ENCODE assay signal across 30 mouse cellular contexts in the genomic region with DNA sequence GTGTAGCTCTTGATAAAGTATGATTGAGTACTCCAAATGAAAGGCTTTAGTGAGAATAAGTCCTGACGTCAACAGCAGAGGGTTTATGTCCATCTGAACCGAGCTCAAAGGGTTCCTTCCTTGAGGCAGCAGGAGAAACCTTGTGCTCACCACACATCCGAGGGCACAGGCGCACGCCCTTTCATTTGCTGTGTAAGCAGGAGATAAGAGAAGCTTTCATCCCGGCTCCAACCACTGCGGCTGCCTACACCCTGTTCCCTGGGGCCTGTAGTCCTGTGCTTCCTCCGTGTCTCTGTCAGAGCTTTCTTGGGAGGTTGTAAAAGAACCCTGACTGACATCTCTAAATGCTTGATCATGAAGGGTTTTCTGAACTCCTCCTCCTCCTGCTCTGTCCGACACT.
DNase-seq lines count a peak whose midpoint lies in the region; ATAC-seq and TF ChIP-seq lines count a peak whose summit lies in the region.
"Had no signal": no experiment of that assay in that cellular context is flagged by ENCODE, and none has a peak within 500 bp of the region (broad histone marks: within the 10 kb centered on the region; RNA-seq: fewer than 3 reads in every experiment).

No protein-coding gene starts in this region.

- H3K36me3 ChIP-seq in megakaryocyte, embryonic 14.5 days (replicated peaks; ENCODE audit: low read length) = peaks cover 47% of the 10 kb centered on the region
- H3K36me3 ChIP-seq in intestine, postnatal 0 days (ENCODE audit: control insufficient read depth, insufficient read depth) = peaks cover 53% of the 10 kb centered on the region
- H3K36me3 ChIP-seq: hindbrain, embryonic 15.5 days; midbrain, embryonic 12.5 days had no signal

- H3K27me3 ChIP-seq in megakaryocyte, embryonic 14.5 days (replicated peaks) = no peaks in the 10 kb centered on the region
- H3K27me3 ChIP-seq in intestine, postnatal 0 days (replicated peaks; ENCODE audit: control insufficient read depth, insufficient read depth, low read length) = no peaks in the 10 kb centered on the region
- H3K27me3 ChIP-seq: embryonic facial prominence, embryonic 12.5 days; heart, embryonic 13.5 days; hindbrain, embryonic 15.5 days; limb, embryonic 15.5 days; neural tube, embryonic 12.5 days had no signal

- no peak for TF ChIP-seq CTCF in intestine, postnatal 0 days (IDR thresholded peaks at IDR 0.05; ENCODE audit: low read depth)

- H3K27ac ChIP-seq in intestine, postnatal 0 days (ENCODE audit: low read depth, low read length) = peak overlapping the region; percentile 24; the same call in 1 of the 2 replicates
- H3K27ac ChIP-seq: embryonic facial prominence, embryonic 12.5 days; gastrocnemius, adult 2 months; heart, adult 2 months; heart, embryonic 13.5 days; hindbrain, embryonic 10.5 days; hindbrain, embryonic 15.5 days; limb, embryonic 10.5 days; limb, embryonic 15.5 days; macrophage; midbrain, embryonic 12.5 days; neural tube, embryonic 12.5 days had no signal

- no peak overlapping the region for H3K9ac ChIP-seq in intestine, postnatal 0 days (ENCODE audit: low read depth, low read length)
- H3K9ac ChIP-seq: embryonic facial prominence, embryonic 12.5 days; heart, embryonic 13.5 days; hindbrain, embryonic 15.5 days; limb, embryonic 15.5 days; midbrain, embryonic 12.5 days; neural tube, embryonic 12.5 days had no signal

- peak overlapping the region; percentile 46 for H3K4me3 ChIP-seq in megakaryocyte, embryonic 14.5 days (replicated peaks)
- H3K4me3 ChIP-seq in intestine, postnatal 0 days (ENCODE audit: low read depth, low read length) = no peak overlapping the region
- H3K4me3 ChIP-seq: embryonic facial prominence, embryonic 12.5 days; gastrocnemius, adult 2 months; heart, adult 2 months; heart, embryonic 13.5 days; hindbrain, embryonic 10.5 days; hindbrain, embryonic 15.5 days; limb, embryonic 10.5 days; limb, embryonic 15.5 days; midbrain, embryonic 12.5 days; myocyte; neural tube, embryonic 12.5 days had no signal

- WGBS in intestine, postnatal 0 days = 31% methylated on average over 9 of the region's 9 CpGs

- peaks cover 21% of the 10 kb centered on the region for H3K4me1 ChIP-seq in megakaryocyte, embryonic 14.5 days
- no peaks in the 10 kb centered on the region for H3K4me1 ChIP-seq in intestine, postnatal 0 days (replicated peaks; ENCODE audit: control insufficient read depth, insufficient read depth, low read length)
- H3K4me1 ChIP-seq: hindbrain, embryonic 15.5 days; limb, embryonic 10.5 days; limb, embryonic 15.5 days had no signal

- DNase-seq in frontal cortex, postnatal 25 days (ENCODE audit: low spot score in 2 of 2) = no peak
- no peak for DNase-seq in layer of hippocampus, postnatal 25 days (ENCODE audit: extremely low spot score in 1 of 2, low spot score in 1 of 2)
- no peak for DNase-seq in adipocyte (ENCODE audit: low spot score)
- DNase-seq: adrenal gland, adult 8-10 months; cerebellum, adult 11 months; cerebellum, adult 9-10 months; embryo, embryonic 11 days; gastrocnemius, adult 2 months; gastrocnemius, postnatal 36 days; heart, adult 2 months; heart, postnatal 10 days; lung, adult 2 months; lung, postnatal 10 days had no signal

- ATAC-seq in megakaryocyte, adult 5-6 weeks (ENCODE audit: poor library complexity, severe bottlenecking) = no peak
- ATAC-seq in intestine, postnatal 0 days = peak; percentile 86
- peak; percentile 88 for ATAC-seq in megakaryocyte progenitor cell, adult 5-6 weeks (replicated peaks; ENCODE audit: poor library complexity)
- ATAC-seq: CD4-positive, CD25-positive, alpha-beta regulatory T cell, adult 4 months; forebrain, embryonic 14.5 days; inflammation-experienced regulatory T-cells, adult 6 months had no signal

- H3K9me3 ChIP-seq in megakaryocyte, embryonic 14.5 days = no peaks in the 10 kb centered on the region
- no peaks in the 10 kb centered on the region for H3K9me3 ChIP-seq in intestine, postnatal 0 days (ENCODE audit: control insufficient read depth)
- H3K9me3 ChIP-seq: embryonic facial prominence, embryonic 12.5 days; heart, embryonic 13.5 days; hindbrain, embryonic 10.5 days; hindbrain, embryonic 15.5 days; limb, embryonic 10.5 days; limb, embryonic 15.5 days; midbrain, embryonic 12.5 days; neural tube, embryonic 12.5 days had no signal

- no peak overlapping the region for H3K4me2 ChIP-seq in intestine, postnatal 0 days (replicated peaks; ENCODE audit: low read depth)
- H3K4me2 ChIP-seq: embryonic facial prominence, embryonic 12.5 days; heart, embryonic 13.5 days; hindbrain, embryonic 15.5 days; limb, embryonic 15.5 days; midbrain, embryonic 12.5 days; neural tube, embryonic 12.5 days had no signal
